ENCODE assay signal across 33 mouse cellular contexts in the genomic region with DNA sequence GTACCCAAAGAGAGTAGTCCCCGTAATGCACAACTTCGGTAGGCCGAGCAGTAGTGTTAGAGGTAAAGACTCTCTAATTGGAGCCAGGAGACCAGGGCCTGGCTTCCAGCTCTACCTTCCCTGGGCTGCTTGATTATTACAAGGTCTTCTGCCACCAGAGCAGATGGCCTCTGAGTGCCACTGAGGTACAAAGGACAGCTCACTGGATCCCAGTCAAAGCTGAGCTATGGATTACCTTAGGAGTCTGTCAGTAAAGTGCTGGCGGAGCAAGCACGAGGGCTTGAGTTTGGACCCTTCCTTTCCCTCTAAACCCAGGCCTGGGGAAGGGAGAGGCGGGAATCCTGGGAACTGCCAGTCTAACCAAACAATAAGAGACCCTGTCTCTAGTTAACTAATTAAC. TPM values are rescaled to one million over a fixed set of nuclear protein-coding genes. Genes with fewer than 3 reads are reported as not detected.
"Had no signal": no experiment of that assay in that cellular context is flagged by ENCODE, and none has a peak within 500 bp of the region (broad histone marks: within the 10 kb centered on the region; RNA-seq: fewer than 3 reads in every experiment).

No protein-coding gene starts in this region.

- H3K36me3 ChIP-seq: limb, embryonic 10.5 days; limb, embryonic 12.5 days; limb, embryonic 13.5 days; limb, embryonic 15.5 days; liver, embryonic 12.5 days; liver, embryonic 13.5 days; liver, embryonic 15.5 days; lung, embryonic 15.5 days; midbrain, embryonic 10.5 days; midbrain, embryonic 12.5 days; midbrain, embryonic 13.5 days; midbrain, embryonic 15.5 days; neural tube, embryonic 12.5 days; neural tube, embryonic 13.5 days had no signal

- H3K27ac ChIP-seq: limb, embryonic 10.5 days; limb, embryonic 12.5 days; limb, embryonic 13.5 days; limb, embryonic 15.5 days; liver, embryonic 12.5 days; liver, embryonic 13.5 days; liver, embryonic 14.5 days; liver, embryonic 15.5 days; lung, embryonic 15.5 days; macrophage; midbrain, embryonic 10.5 days; midbrain, embryonic 12.5 days; midbrain, embryonic 13.5 days; midbrain, embryonic 15.5 days; neural tube, embryonic 12.5 days; neural tube, embryonic 13.5 days had no signal

- H3K4me3 ChIP-seq: limb, embryonic 10.5 days; limb, embryonic 12.5 days; limb, embryonic 13.5 days; limb, embryonic 15.5 days; liver, embryonic 12.5 days; liver, embryonic 13.5 days; liver, embryonic 15.5 days; lung, embryonic 15.5 days; megakaryocyte, embryonic 14.5 days; midbrain, embryonic 10.5 days; midbrain, embryonic 12.5 days; midbrain, embryonic 13.5 days; midbrain, embryonic 15.5 days; myocyte; neural tube, embryonic 12.5 days; neural tube, embryonic 13.5 days had no signal

- H3K4me1 ChIP-seq: limb, embryonic 12.5 days; limb, embryonic 15.5 days; liver, embryonic 12.5 days; liver, embryonic 13.5 days; liver, embryonic 15.5 days; midbrain, embryonic 15.5 days; neural tube, embryonic 12.5 days; neural tube, embryonic 13.5 days had no signal

- H3K9ac ChIP-seq: limb, embryonic 12.5 days; limb, embryonic 13.5 days; limb, embryonic 15.5 days; liver, embryonic 12.5 days; liver, embryonic 13.5 days; liver, embryonic 14.5 days; liver, embryonic 15.5 days; liver, postnatal 0 days; lung, embryonic 14.5 days; lung, embryonic 15.5 days; midbrain, embryonic 12.5 days; midbrain, embryonic 13.5 days; midbrain, embryonic 15.5 days; neural tube, embryonic 12.5 days; neural tube, embryonic 13.5 days had no signal

- H3K4me2 ChIP-seq: limb, embryonic 12.5 days; limb, embryonic 13.5 days; limb, embryonic 15.5 days; liver, embryonic 11.5 days; liver, embryonic 12.5 days; liver, embryonic 13.5 days; liver, embryonic 15.5 days; lung, embryonic 14.5 days; lung, embryonic 15.5 days; midbrain, embryonic 12.5 days; midbrain, embryonic 13.5 days; midbrain, embryonic 15.5 days; neural tube, embryonic 12.5 days; neural tube, embryonic 13.5 days had no signal

- DNase-seq: left cerebral cortex, postnatal 4 days; liver; liver, embryonic 13.5 days; liver, postnatal 0 days; lung, adult 18-20 months; lung, adult 2 months; lung, embryonic 14.5 days; lung, postnatal 10 days; lung, postnatal 14 days; lung, postnatal 36 days; lung, postnatal 4 days; midbrain, embryonic 14.5 days had no signal

- ATAC-seq: liver, embryonic 12.5 days; liver, postnatal 0 days; lung, postnatal 0 days; midbrain, embryonic 13.5 days; midbrain, embryonic 15.5 days had no signal

- H3K9me3 ChIP-seq: limb, embryonic 10.5 days; limb, embryonic 12.5 days; limb, embryonic 13.5 days; limb, embryonic 15.5 days; liver, embryonic 12.5 days; liver, embryonic 13.5 days; liver, embryonic 15.5 days; lung, embryonic 15.5 days; megakaryocyte, embryonic 14.5 days; midbrain, embryonic 10.5 days; midbrain, embryonic 12.5 days; midbrain, embryonic 13.5 days; midbrain, embryonic 15.5 days; neural tube, embryonic 12.5 days; neural tube, embryonic 13.5 days had no signal

- H3K27me3 ChIP-seq: limb, embryonic 12.5 days; limb, embryonic 13.5 days; limb, embryonic 15.5 days; liver, embryonic 12.5 days; liver, embryonic 13.5 days; liver, embryonic 15.5 days; lung, embryonic 15.5 days; midbrain, embryonic 12.5 days; midbrain, embryonic 13.5 days; midbrain, embryonic 15.5 days; neural tube, embryonic 12.5 days; neural tube, embryonic 13.5 days had no signal

RNA-seq across cellular contexts. Expression of a gene that starts 21.8 kb away (rescaled TPM):
- total RNA-seq: megakaryocyte progenitor cell, adult 5-6 weeks; megakaryocyte-erythroid progenitor cell, adult 5-6 weeks had no signal
